Mouse (Mus musculus): Measurements from ENCODE around the gene Rab3b. TPM values are rescaled to one million over a fixed set of nuclear protein-coding genes. Genes with fewer than 3 reads are reported as not detected.

Gene Rab3b
- polyA plus RNA-seq, 1 experiment from 2014 or later, result 13.3 TPM

Other genes starting within 250 kb of the Rab3b start
- 1.2 and 1.8 TPM in 2 replicates for gene 3110021N24Rik, start 159.4 kb upstream of the Rab3b start, polyA plus RNA-seq (2014; fragmentation: Nextera tagmentation; extraction: Ambion mirVana)
- 4.7 and 4.8 TPM in 2 replicates for gene Zfyve9, start 98.3 kb upstream of the Rab3b start, polyA plus RNA-seq (2014; fragmentation: Nextera tagmentation; extraction: Ambion mirVana)
- 249 and 251 TPM in 2 replicates for gene Btf3l4, start 45.4 kb upstream of the Rab3b start, polyA plus RNA-seq (2014; fragmentation: Nextera tagmentation; extraction: Ambion mirVana)
- 116 TPM in 2 replicates for gene Txndc12, start 44.5 kb upstream of the Rab3b start, polyA plus RNA-seq (2014; fragmentation: Nextera tagmentation; extraction: Ambion mirVana)
- gene Kti12, start 31.3 kb upstream of the Rab3b start, polyA plus RNA-seq (2014; fragmentation: Nextera tagmentation; extraction: Ambion mirVana), result 59.3 and 60.9 TPM in 2 replicates
- 0.71 and 1.5 TPM in 2 replicates for gene A730015C16Rik, start 30.4 kb upstream of the Rab3b start, polyA plus RNA-seq (2014; fragmentation: Nextera tagmentation; extraction: Ambion mirVana)
- gene Nrd1, start 121.6 kb downstream of the Rab3b start, polyA plus RNA-seq (2014; fragmentation: Nextera tagmentation; extraction: Ambion mirVana), result 54.6 and 67.7 TPM in 2 replicates

Measured in limb, embryonic 11.5 days (tissue).